Mouse (Mus musculus) left cerebral cortex, postnatal 14 days (tissue): ENCODE measurements around the gene Dnajc13. TPM values are rescaled to one million over a fixed set of nuclear protein-coding genes. Genes with fewer than 3 reads are reported as not detected.

Experiments
- DNase-seq, 2 experiments: peaks; one replicate each; pipeline ENCODE4 v3.0.0; 2021 to 2022; ENCODE audit warnings: low spot score in 2 of 2, mixed read lengths in 1 of 2
- intact Hi-C: fragments of 180-260 bp; cut with DNase I; formaldehyde crosslinking; loops from one replicate; pipeline ENCODE4 v1.15.1; 2025
- total RNA-seq, 2 experiments: library from RNA; stranded (reverse); gene quantifications; 2 replicates each; pipeline ENCODE4 v1.2.3; 2021

The Dnajc13 gene
- total RNA-seq, 2 experiments from 2014 or later: 67.4 to 68.7 TPM

- no peak for DNase-seq
- intact Hi-C loops: loop anchor here (5.0 kb wide), 1 partner anchor 107 kb away; no protein-coding TSS in a partner anchor
These were observed 68.8 kb downstream of the Dnajc13 start for GRCm38 (mm10) chr9:104193900-104194299.

- intact Hi-C loops: loop anchor here (5.0 kb wide), 1 partner anchor 106 kb away; no protein-coding TSS in a partner anchor
- no peak for DNase-seq
These were observed 69.4 kb downstream of the Dnajc13 start for GRCm38 (mm10) chr9:104193327-104193726.

GRCm38 (mm10) chr9:104192513-104192912 is 70.2 kb downstream of the Dnajc13 start:
- DNase-seq: no peak
- intact Hi-C loops: loop anchor here (5.0 kb wide), 1 partner anchor 105 kb away; no protein-coding TSS in a partner anchor

GRCm38 (mm10) chr9:104189657-104190056 is 73.1 kb downstream of the Dnajc13 start:
- intact Hi-C loops: loop anchor here (5.0 kb wide), 2 partner anchors 37 to 102 kb away; no protein-coding TSS in a partner anchor
- no peak for DNase-seq

- DNase-seq: no peak
- intact Hi-C loops: loop anchor here (5.0 kb wide), 1 partner anchor 36 kb away; no protein-coding TSS in a partner anchor
These were observed 74.0 kb downstream of the Dnajc13 start for GRCm38 (mm10) chr9:104188704-104189103.

GRCm38 (mm10) chr9:104187028-104187427 is 75.7 kb downstream of the Dnajc13 start:
- no peak for DNase-seq
- intact Hi-C loops: loop anchor here (5.0 kb wide), 1 partner anchor 35 kb away; no protein-coding TSS in a partner anchor

- no peak for DNase-seq
- intact Hi-C loops: no loop called here
These were observed 79.5 kb downstream of the Dnajc13 start for GRCm38 (mm10) chr9:104183181-104183580.

- intact Hi-C loops: no loop called here
- no peak for DNase-seq
These were observed 80.4 kb downstream of the Dnajc13 start for GRCm38 (mm10) chr9:104182328-104182727.

- intact Hi-C loops: no loop called here
- no peak for DNase-seq
These were observed 81.1 kb downstream of the Dnajc13 start for GRCm38 (mm10) chr9:104181626-104182025.

- intact Hi-C loops: no loop called here
- peak; percentile 15 to 20 for DNase-seq
These were observed 82.7 kb downstream of the Dnajc13 start for GRCm38 (mm10) chr9:104180046-104180445.

- intact Hi-C loops: loop anchor here (5.0 kb wide), 1 partner anchor 115 kb away; no protein-coding TSS in a partner anchor
- no peak for DNase-seq
These were observed 90.4 kb downstream of the Dnajc13 start for GRCm38 (mm10) chr9:104172342-104172741.

- no peak for DNase-seq
- intact Hi-C loops: loop anchor here (5.0 kb wide), 1 partner anchor 114 kb away; no protein-coding TSS in a partner anchor
These were observed 91.1 kb downstream of the Dnajc13 start for GRCm38 (mm10) chr9:104171651-104172050.

- DNase-seq: no peak
- intact Hi-C loops: loop anchor here (5.0 kb wide), 1 partner anchor 113 kb away; no protein-coding TSS in a partner anchor
These were observed 92.7 kb downstream of the Dnajc13 start for GRCm38 (mm10) chr9:104169986-104170385.

- intact Hi-C loops: no loop called here
These were observed 96.8 kb downstream of the Dnajc13 start for GRCm38 (mm10) chr9:104165926-104166325.

GRCm38 (mm10) chr9:104164194-104164593 is 98.5 kb downstream of the Dnajc13 start:
- no peak for DNase-seq
- intact Hi-C loops: no loop called here

More at GRCm38 (mm10) chr9:104165926-104166325, 96.8 kb downstream of the Dnajc13 start:
- no peak for DNase-seq

GRCm38 (mm10) chr9:104161117-104161516 is 101.6 kb downstream of the Dnajc13 start:
- intact Hi-C loops: no loop called here
- no peak for DNase-seq

- intact Hi-C loops: no loop called here
- DNase-seq: no peak
These were observed 105.4 kb downstream of the Dnajc13 start for GRCm38 (mm10) chr9:104157291-104157690.

- DNase-seq: no peak
- intact Hi-C loops: no loop called here
These were observed 106.2 kb downstream of the Dnajc13 start for GRCm38 (mm10) chr9:104156506-104156905.

GRCm38 (mm10) chr9:104155100-104155715 is 107.5 kb downstream of the Dnajc13 start:
- intact Hi-C loops: no loop called here
- no peak for DNase-seq

GRCm38 (mm10) chr9:104152121-104152520 is 110.6 kb downstream of the Dnajc13 start:
- intact Hi-C loops: loop anchor here (5.0 kb wide), 1 partner anchor 35 kb away; no protein-coding TSS in a partner anchor
- DNase-seq: no peak

- intact Hi-C loops: no loop called here
- DNase-seq: no peak
These were observed 113.8 kb downstream of the Dnajc13 start for GRCm38 (mm10) chr9:104148969-104149368.
